Mouse (Mus musculus) MEL (cell line): ENCODE data around the gene Fhit. TPM values are rescaled to one million over a fixed set of nuclear protein-coding genes. Genes with fewer than 3 reads are reported as not detected.

Experiments
- DNase-seq: peaks from one replicate; pipeline ENCODE4 v3.0.0; 2011; ENCODE audit warnings: low read depth, low spot score
- H3K27ac ChIP-seq: 2 replicates; pipeline ENCODE4 v1.5.1; 2012; ENCODE audit warnings: low read depth, mild to moderate bottlenecking, control low read depth, low read length, moderate library complexity; ENCODE audit not compliant: control insufficient read depth
- H3K27me3 ChIP-seq, 2 experiments: fragments of 150-350 bp in 1 of 2; sonication (generic) in 1 of 2; 2 replicates each; pipeline ENCODE4 v1.6.1; 2012; ENCODE audit warnings: low read length in 2 of 2, mild to moderate bottlenecking in 2 of 2, improper control_type of control experiment in 1 of 2, moderate library complexity in 1 of 2; ENCODE audit not compliant: insufficient read depth in 2 of 2, control insufficient read depth in 1 of 2
- H3K36me3 ChIP-seq, 2 experiments: 2 replicates each; pipeline ENCODE4 v1.6.1; 2012 to 2014; ENCODE audit warnings: low read length in 2 of 2, improper control_type of control experiment in 1 of 2, inconsistent platforms in 1 of 2, mild to moderate bottlenecking in 1 of 2; ENCODE audit not compliant: insufficient read depth in 2 of 2, control insufficient read depth in 1 of 2
- H3K4me1 ChIP-seq, 2 experiments: fragments of 150-350 bp in 1 of 2; sonication (generic) in 1 of 2; 2 replicates each; pipeline ENCODE4 v1.6.1; 2012; ENCODE audit warnings: low read length in 2 of 2, improper control_type of control experiment in 1 of 2, mild to moderate bottlenecking in 1 of 2; ENCODE audit not compliant: insufficient read depth in 2 of 2, control insufficient read depth in 1 of 2
- H3K4me3 ChIP-seq, 2 experiments: fragments of 150-350 bp in 1 of 2; sonication (generic) in 1 of 2; 2 replicates each; pipeline ENCODE4 v1.5.1; 2012; ENCODE audit warnings: low read depth in 2 of 2, low read length in 2 of 2, mild to moderate bottlenecking in 2 of 2, moderate library complexity in 2 of 2, control low read depth in 1 of 2, improper control_type of control experiment in 1 of 2; ENCODE audit not compliant: control insufficient read depth in 1 of 2, insufficient read depth in 1 of 2
- H3K79me2 ChIP-seq: 2 replicates; pipeline ENCODE4 v1.6.1; 2012; ENCODE audit warnings: mild to moderate bottlenecking, low read length, moderate library complexity; ENCODE audit not compliant: control insufficient read depth, poor library complexity, insufficient read depth
- H3K9ac ChIP-seq: 2 replicates; pipeline ENCODE4 v1.6.1; 2012; ENCODE audit warnings: low read depth, mild to moderate bottlenecking, control low read depth, low read length, moderate library complexity; ENCODE audit not compliant: control insufficient read depth, poor library complexity, severe bottlenecking
- H3K9me3 ChIP-seq: fragments of 150-350 bp; sonication (generic); replicated peaks from 2 replicates; pipeline ENCODE4 v1.6.1; 2012; ENCODE audit warnings: mild to moderate bottlenecking, low read length, improper control_type of control experiment, moderate library complexity; ENCODE audit not compliant: insufficient read depth
- CHD2 ChIP-seq: IDR thresholded peaks from 2 replicates; pipeline ENCODE4 v1.6.1; 2011; ENCODE audit warnings: low read length, improper control_type of control experiment
- CTCF ChIP-seq, 3 experiments: IDR thresholded peaks in 2 of 3; conservative IDR thresholded peaks in 1 of 3; 2 replicates each; pipeline ENCODE4 v1.5.1; 2011 to 2012; ENCODE audit warnings: low read length in 3 of 3, low read depth in 2 of 3, mild to moderate bottlenecking in 2 of 3, improper control_type of control experiment in 1 of 3, inconsistent platforms in 1 of 3, mixed read lengths in 1 of 3, moderate library complexity in 1 of 3; ENCODE audit not compliant: control insufficient read depth in 1 of 3, insufficient read depth in 1 of 3, poor library complexity in 1 of 3, severe bottlenecking in 1 of 3
- E2F4 ChIP-seq: IDR thresholded peaks from 2 replicates; pipeline ENCODE4 v1.6.1; 2011; ENCODE audit warnings: low read depth, low read length, improper control_type of control experiment, borderline replicate concordance
- ELF1 ChIP-seq: IDR thresholded peaks from 2 replicates; pipeline ENCODE4 v1.6.1; 2014; ENCODE audit warnings: low read depth, mild to moderate bottlenecking, inconsistent platforms, low read length, improper control_type of control experiment, moderate library complexity
- GABPA ChIP-seq: IDR thresholded peaks from 2 replicates; pipeline ENCODE4 v1.6.1; 2012; ENCODE audit warnings: low read depth, mild to moderate bottlenecking, inconsistent platforms, low read length, improper control_type of control experiment, moderate library complexity
- GATA1 ChIP-seq: IDR thresholded peaks from 2 replicates; pipeline ENCODE4 v1.6.1; 2011; ENCODE audit warnings: low read depth, low read length, improper control_type of control experiment
- HCFC1 ChIP-seq: IDR thresholded peaks from 2 replicates; pipeline ENCODE4 v1.6.1; 2012; ENCODE audit warnings: low read depth, mild to moderate bottlenecking, inconsistent platforms, low read length, improper control_type of control experiment, moderate library complexity
- MEF2A ChIP-seq: IDR thresholded peaks from 2 replicates; pipeline ENCODE4 v1.6.1; 2014; ENCODE audit warnings: low read depth, mild to moderate bottlenecking, inconsistent platforms, low read length, improper control_type of control experiment; ENCODE audit not compliant: poor library complexity, insufficient replicate concordance, severe bottlenecking; ENCODE audit errors: extremely low read depth
- MXI1 ChIP-seq: IDR thresholded peaks from 2 replicates; pipeline ENCODE4 v1.6.1; 2011; ENCODE audit warnings: mild to moderate bottlenecking, low read depth, low read length, improper control_type of control experiment
- MYC ChIP-seq: IDR thresholded peaks from 2 replicates; pipeline ENCODE4 v1.6.1; 2011; ENCODE audit warnings: low read depth, mild to moderate bottlenecking, low read length, improper control_type of control experiment, moderate library complexity
- NELFE ChIP-seq: IDR thresholded peaks from 2 replicates; pipeline ENCODE4 v1.6.1; 2011; ENCODE audit warnings: low read depth, low read length, improper control_type of control experiment
- RCOR1 ChIP-seq: IDR thresholded peaks from 2 replicates; pipeline ENCODE4 v1.6.1; 2012; ENCODE audit warnings: low read depth, mild to moderate bottlenecking, inconsistent platforms, low read length, improper control_type of control experiment
- TAL1 ChIP-seq: IDR thresholded peaks from 2 replicates; pipeline ENCODE4 v1.6.1; 2012; ENCODE audit warnings: mild to moderate bottlenecking, inconsistent platforms, low read length, moderate library complexity, mixed read lengths
- USF1 ChIP-seq: IDR thresholded peaks from 2 replicates; pipeline ENCODE4 v1.6.1; 2014; ENCODE audit warnings: low read depth, mild to moderate bottlenecking, inconsistent platforms, low read length, improper control_type of control experiment, moderate library complexity
- ZKSCAN1 ChIP-seq: IDR thresholded peaks from 2 replicates; pipeline ENCODE4 v1.6.1; 2012; ENCODE audit warnings: low read depth, mild to moderate bottlenecking, inconsistent platforms, low read length, improper control_type of control experiment, moderate library complexity
- ZMIZ1 ChIP-seq: IDR thresholded peaks from 2 replicates; pipeline ENCODE4 v1.6.1; 2012; ENCODE audit warnings: low read depth, mild to moderate bottlenecking, inconsistent platforms, low read length, improper control_type of control experiment, moderate library complexity
- ZNF384 ChIP-seq: IDR thresholded peaks from 2 replicates; pipeline ENCODE4 v1.6.1; 2012; ENCODE audit warnings: low read depth, mild to moderate bottlenecking, inconsistent platforms, low read length, improper control_type of control experiment
- polyA plus RNA-seq, 2 experiments: library from polyadenylated mRNA; stranded (reverse) in 1 of 2; unstranded in 1 of 2; fragments of >175 nt in 1 of 2; fragments of >200 nt in 1 of 2; gene quantifications; 2 replicates each; pipeline versions ENCODE4 v1.2.1 to v1.2.4; 2012; ENCODE audit warnings: low replicate concordance in 2 of 2, low read depth in 1 of 2; ENCODE audit not compliant: insufficient read length in 2 of 2, insufficient read depth in 1 of 2, missing spikeins in 1 of 2
- total RNA-seq: library from RNA; depleted of rRNA; stranded (reverse); fragments of 300-350 nt; gene quantifications from 2 replicates; pipeline ENCODE4 v1.2.3, GENCODE M21; 2012

Fhit gene
- total and polyA plus RNA-seq, 3 experiments, result 0.77 to 1.3 TPM; not detected in 1

- Histone ChIP-seq H3K4me3 (no peak overlapping the region), H3K4me1 (no peaks in the 10 kb centered on the region)
- DNase-seq, result no peak
These were observed 77.9 kb downstream of the Fhit start for GRCm38 (mm10) chr14:11083946-11084345.

GRCm38 (mm10) chr14:11083462-11083861, 78.4 kb downstream of the Fhit start:
- Histone ChIP-seq H3K79me2 (no peaks in the 10 kb centered on the region), H3K36me3 (no peaks in the 10 kb centered on the region), H3K4me3 (no peak overlapping the region), H3K4me1 (no peaks in the 10 kb centered on the region), H3K9me3 (no peaks in the 10 kb centered on the region), H3K27ac (no peak overlapping the region), H3K9ac (no peak overlapping the region), H3K27me3 (no peaks in the 10 kb centered on the region)
- TF ChIP-seq GABPA (no peak), MEF2A (no peak), RCOR1 (no peak), CHD2 (no peak), E2F4 (no peak), ELF1 (no peak), ZNF384 (no peak)
- no peak for DNase-seq

More at GRCm38 (mm10) chr14:11083946-11084345, 77.9 kb downstream of the Fhit start:
- H3K79me2 ChIP-seq, result no peaks in the 10 kb centered on the region
- no peaks in the 10 kb centered on the region for H3K9me3 ChIP-seq
- no peak overlapping the region for H3K9ac ChIP-seq
- no peak overlapping the region for H3K27ac ChIP-seq
- H3K27me3 ChIP-seq, result no peaks in the 10 kb centered on the region
- no peak for TF ChIP-seq GATA1
- TF ChIP-seq ELF1, result no peak
- TF ChIP-seq ZKSCAN1, result no peak
- TF ChIP-seq HCFC1, result no peak
- no peak for TF ChIP-seq USF1
- no peak for TF ChIP-seq MYC
- TF ChIP-seq MXI1, result no peak
- TF ChIP-seq NELFE, result no peak
- no peak for TF ChIP-seq CTCF (IDR thresholded peaks at IDR 0.05 in 2 of 3, conservative IDR thresholded peaks at IDR 0.05 in 1 of 3; ENCODE audit: control insufficient read depth in 1 of 3, insufficient read depth in 1 of 3, low read depth in 2 of 3, low read length in 3 of 3, poor library complexity in 1 of 3, severe bottlenecking in 1 of 3)
- TF ChIP-seq ZMIZ1, result no peak
- H3K36me3 ChIP-seq, result no peaks in the 10 kb centered on the region

- no peak overlapping the region for H3K27ac ChIP-seq
- no peaks in the 10 kb centered on the region for H3K27me3 ChIP-seq
- H3K79me2 ChIP-seq, result no peaks in the 10 kb centered on the region
- DNase-seq, result no peak
- H3K9me3 ChIP-seq, result no peaks in the 10 kb centered on the region
- H3K4me1 ChIP-seq, result no peaks in the 10 kb centered on the region
- no peak overlapping the region for H3K9ac ChIP-seq
- H3K36me3 ChIP-seq, result no peaks in the 10 kb centered on the region
- H3K4me3 ChIP-seq, result no peak overlapping the region
- no peak for TF ChIP-seq TAL1
These were observed 98.2 kb downstream of the Fhit start for GRCm38 (mm10) chr14:11063594-11063993.
